Mouse (Mus musculus) heart, embryonic 16.5 days (tissue): Measurements from ENCODE around the gene Wnt7a. TPM values are rescaled to one million over a fixed set of nuclear protein-coding genes. Genes with fewer than 3 reads are reported as not detected.

Source experiments
- ATAC-seq: fragments of 200-750 bp; cut with Nextera tagmentation; replicated peaks from 2 replicates; pipeline ENCODE4 v1.8.0; 2017; ENCODE audit warnings: moderate number of reproducible peaks; ENCODE audit not compliant: insufficient read depth, low FRiP score; ENCODE audit errors: extremely low read depth
- H3K27ac ChIP-seq: fragments of 300-500 bp; sonication (generic); 2 replicates; pipeline ENCODE4 v1.5.1; 2014; ENCODE audit warnings: mild to moderate bottlenecking, low read length, control low read depth, moderate library complexity
- H3K27me3 ChIP-seq: fragments of 300-500 bp; sonication (generic); 2 replicates; pipeline ENCODE4 v1.6.1; 2014; ENCODE audit warnings: low read length, mixed read lengths; ENCODE audit not compliant: control insufficient read depth, insufficient read depth
- H3K36me3 ChIP-seq: fragments of 300-500 bp; sonication (generic); 2 replicates; pipeline ENCODE4 v1.6.1; 2014; ENCODE audit not compliant: control insufficient read depth, insufficient read depth
- H3K4me1 ChIP-seq: fragments of 300-500 bp; sonication (generic); 2 replicates; pipeline ENCODE4 v1.6.1; 2014; ENCODE audit warnings: low read length, mixed read lengths; ENCODE audit not compliant: control insufficient read depth, insufficient read depth
- H3K4me2 ChIP-seq: fragments of 300-500 bp; sonication (generic); 2 replicates; pipeline ENCODE4 v1.6.1; 2014; ENCODE audit warnings: low read depth, mild to moderate bottlenecking, control low read depth, low read length
- H3K4me3 ChIP-seq: fragments of 300-500 bp; sonication (generic); 2 replicates; pipeline ENCODE4 v1.5.1; 2014; ENCODE audit warnings: mild to moderate bottlenecking, control low read depth, low read length
- H3K9ac ChIP-seq: fragments of 300-500 bp; sonication (generic); 2 replicates; pipeline ENCODE4 v1.6.1; 2014; ENCODE audit warnings: low read length, control low read depth
- H3K9me3 ChIP-seq: fragments of 300-500 bp; sonication (generic); replicated peaks from 2 replicates; pipeline ENCODE4 v1.6.1; 2016; ENCODE audit warnings: low read length; ENCODE audit not compliant: control insufficient read depth
- WGBS: fragments of 180-500 bp; shearing (Covaris S2); extraction: QIAGEN DNeasy Blood & Tissue Kit; methylation state at CpG from one replicate; pipeline ENCODE4 v1.1.7; 2014; 5-methylcytosine and 5-hydroxymethylcytosine counted together
- polyA plus RNA-seq: library from polyadenylated mRNA; unstranded; fragments of >200 nt; fragmentation: Nextera tagmentation; extraction: Ambion mirVana; gene quantifications from 2 replicates; pipeline ENCODE4 v1.2.1, GENCODE M21; 2015

The Wnt7a gene
- polyA plus RNA-seq, 1 experiment from 2014 or later: 0.30 TPM

- Histone ChIP-seq H3K27ac (no peak overlapping the region), H3K27me3 (peaks cover 6% of the 10 kb centered on the region; the same call in 1 of the 2 replicates), H3K9me3 (no peaks in the 10 kb centered on the region), H3K4me1 (no peaks in the 10 kb centered on the region), H3K36me3 (no peaks in the 10 kb centered on the region), H3K4me2 (no peak overlapping the region), H3K4me3 (no peak overlapping the region), H3K9ac (no peak overlapping the region)
- 88% methylated on average over 8 of the region's 8 CpGs for WGBS
- no peak for ATAC-seq
These were observed 79.3 kb downstream of the Wnt7a start for GRCm38 (mm10) chr6:91331886-91332285.

GRCm38 (mm10) chr6:91325556-91325955, 85.6 kb downstream of the Wnt7a start:
- Histone ChIP-seq H3K9me3 (no peaks in the 10 kb centered on the region), H3K27me3 (peaks cover 4% of the 10 kb centered on the region), H3K27ac (no peak overlapping the region), H3K36me3 (no peaks in the 10 kb centered on the region), H3K9ac (no peak overlapping the region), H3K4me3 (no peak overlapping the region), H3K4me2 (no peak overlapping the region), H3K4me1 (no peaks in the 10 kb centered on the region)
- 79% methylated on average over 4 of the region's 4 CpGs for WGBS
- no peak for ATAC-seq

GRCm38 (mm10) chr6:91324752-91325151, 86.4 kb downstream of the Wnt7a start:
- Histone ChIP-seq H3K36me3 (no peaks in the 10 kb centered on the region), H3K9ac (no peak overlapping the region), H3K4me3 (no peak overlapping the region), H3K27me3 (peaks cover 4% of the 10 kb centered on the region), H3K27ac (no peak overlapping the region), H3K4me2 (no peak overlapping the region), H3K9me3 (no peaks in the 10 kb centered on the region), H3K4me1 (no peaks in the 10 kb centered on the region)
- ATAC-seq: no peak
- WGBS: 58% methylated on average over 11 of the region's 11 CpGs

- no peak for ATAC-seq
- no peak overlapping the region for H3K4me2 ChIP-seq
- no peaks in the 10 kb centered on the region for H3K36me3 ChIP-seq
- WGBS: 83% methylated on average over 9 of the region's 9 CpGs
- H3K9ac ChIP-seq: no peak overlapping the region
- peaks cover 9% of the 10 kb centered on the region for H3K9me3 ChIP-seq
- H3K27ac ChIP-seq: no peak overlapping the region
- no peaks in the 10 kb centered on the region for H3K4me1 ChIP-seq
- peaks cover 4% of the 10 kb centered on the region for H3K27me3 ChIP-seq
- H3K4me3 ChIP-seq: no peak overlapping the region
These were observed 89.0 kb downstream of the Wnt7a start for GRCm38 (mm10) chr6:91322001-91322772.

Other genes starting within 250 kb of the Wnt7a start
- gene Fbln2, start 198.9 kb downstream of the Wnt7a start, polyA plus RNA-seq: 158 and 162 TPM in 2 replicates
- 32.4 and 33.7 TPM in 2 replicates for gene Chchd4, start 62.2 kb upstream of the Wnt7a start, polyA plus RNA-seq
- 27.6 and 29.7 TPM in 2 replicates for gene Tmem43, start 62.3 kb upstream of the Wnt7a start, polyA plus RNA-seq
- gene Xpc, start 104.5 kb upstream of the Wnt7a start, polyA plus RNA-seq: 11.9 and 13.7 TPM in 2 replicates
- gene Lsm3, start 104.6 kb upstream of the Wnt7a start, polyA plus RNA-seq: 164 and 183 TPM in 2 replicates